Mouse (Mus musculus) hindbrain, embryonic 15.5 days (tissue): ENCODE results near the gene Stat5b. TPM values are rescaled to one million over a fixed set of nuclear protein-coding genes. Genes with fewer than 3 reads are reported as not detected.
"Not testable (repeated sequence)": the region's sequence is repeated elsewhere in the genome, so short reads cannot be mapped to it uniquely, and the experiment has no call there.

Experiments
- ATAC-seq: fragments of 200-750 bp; cut with Nextera tagmentation; 2 replicates; pipeline ENCODE4 v1.8.0; 2017; ENCODE audit warnings: low read depth, moderate number of reproducible peaks, moderate TSS enrichment; ENCODE audit not compliant: low FRiP score
- H3K27ac ChIP-seq: fragments of 300-500 bp; sonication (generic); replicated peaks from 2 replicates; pipeline ENCODE4 v1.5.1; 2015; ENCODE audit warnings: mild to moderate bottlenecking, inconsistent platforms
- H3K27me3 ChIP-seq: fragments of 300-500 bp; sonication (generic); 2 replicates; pipeline ENCODE4 v1.6.1; 2015; ENCODE audit warnings: control low read depth, inconsistent platforms
- H3K36me3 ChIP-seq: fragments of 300-500 bp; sonication (generic); 2 replicates; pipeline ENCODE4 v1.6.1; 2015; ENCODE audit warnings: control low read depth, inconsistent platforms
- H3K4me1 ChIP-seq: fragments of 300-500 bp; sonication (generic); replicated peaks from 2 replicates; pipeline ENCODE4 v1.6.1; 2015; ENCODE audit warnings: control low read depth, inconsistent platforms
- H3K4me2 ChIP-seq: fragments of 300-500 bp; sonication (generic); 2 replicates; pipeline ENCODE4 v1.6.1; 2015; ENCODE audit warnings: moderate library complexity, mild to moderate bottlenecking, inconsistent platforms
- H3K4me3 ChIP-seq: fragments of 300-500 bp; sonication (generic); 2 replicates; pipeline ENCODE4 v1.5.1; 2015; ENCODE audit warnings: mild to moderate bottlenecking, inconsistent platforms
- H3K9ac ChIP-seq: fragments of 300-500 bp; sonication (generic); 2 replicates; pipeline ENCODE4 v1.6.1; 2015; ENCODE audit warnings: inconsistent platforms
- H3K9me3 ChIP-seq: fragments of 300-500 bp; sonication (generic); 2 replicates; pipeline ENCODE4 v1.6.1; 2016; ENCODE audit warnings: control low read depth, inconsistent platforms
- WGBS: fragments of 180-500 bp; shearing (Covaris S2); methylation state at CpG from one replicate; pipeline ENCODE4 v1.1.7; 2015; 5-methylcytosine and 5-hydroxymethylcytosine counted together
- polyA plus RNA-seq: library from polyadenylated mRNA; unstranded; fragments of >200 nt; fragmentation: Nextera tagmentation; extraction: Ambion mirVana; gene quantifications from 2 replicates; pipeline ENCODE4 v1.2.1, GENCODE M21; 2015

The Stat5b gene
- polyA plus RNA-seq, 1 experiment from 2014 or later, result 20.3 TPM

DNA sequence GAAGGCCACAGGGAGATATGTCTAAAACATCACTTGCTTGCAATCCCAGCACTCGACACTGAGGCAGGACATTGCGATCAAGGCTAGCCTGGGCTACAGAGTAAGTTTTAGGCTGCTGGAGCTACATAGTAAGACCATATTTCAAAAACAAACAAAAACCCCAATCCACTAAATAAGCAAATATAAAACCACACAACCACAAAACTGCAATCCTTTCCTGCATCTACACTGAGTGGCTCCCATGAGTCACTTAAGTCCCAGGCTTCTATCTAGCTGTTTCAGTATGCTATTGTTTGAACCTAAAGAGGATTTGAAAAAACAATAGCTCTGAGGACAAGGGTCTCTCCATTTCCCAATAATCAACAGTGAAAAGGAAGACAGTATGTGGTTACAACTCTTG is 55.1 kb downstream of the Stat5b start:
- H3K4me3 ChIP-seq, result no peak overlapping the region
- WGBS, result 93% methylated on average over 2 of the region's 2 CpGs
- no peaks in the 10 kb centered on the region for H3K9me3 ChIP-seq
- H3K27me3 ChIP-seq, result no peaks in the 10 kb centered on the region
- H3K9ac ChIP-seq, result no peak overlapping the region
- no peak for ATAC-seq
- H3K4me1 ChIP-seq, result no peaks in the 10 kb centered on the region
- no peak overlapping the region for H3K27ac ChIP-seq
- peaks cover 10% of the 10 kb centered on the region; the same call in 1 of the 2 replicates for H3K36me3 ChIP-seq
- H3K4me2 ChIP-seq, result no peak overlapping the region

DNA sequence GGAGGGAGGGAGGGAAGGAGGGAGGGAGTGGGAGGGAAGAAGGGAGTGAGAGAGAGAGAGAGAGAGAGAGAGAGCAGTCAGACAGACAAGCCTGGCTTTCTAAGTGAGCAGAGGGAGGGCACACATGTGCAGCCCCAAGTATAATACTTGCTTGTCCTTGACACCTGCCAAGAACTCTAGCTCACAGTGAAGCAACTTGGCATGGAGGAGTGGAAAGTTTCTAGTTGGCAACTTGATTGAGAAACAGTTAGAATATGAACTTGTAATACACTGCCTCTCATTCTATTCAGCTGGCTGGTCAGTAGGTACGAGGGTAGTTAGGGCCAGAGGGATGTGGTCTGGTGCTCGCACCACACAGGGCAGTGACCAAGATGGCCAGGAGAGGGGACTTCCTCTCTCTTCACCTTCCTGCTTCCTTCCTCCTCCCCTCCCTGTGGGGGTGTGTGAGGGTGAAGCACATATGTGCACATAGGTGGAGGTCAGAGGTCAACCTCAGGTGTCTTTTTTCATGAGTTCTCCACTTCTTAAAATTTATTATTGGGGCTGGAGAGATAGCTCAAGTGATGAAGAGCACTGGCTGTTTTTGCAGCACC is 59.0 kb downstream of the Stat5b start:
- Histone ChIP-seq H3K9me3 (no peaks in the 10 kb centered on the region), H3K27ac (no peak overlapping the region), H3K36me3 (peaks cover 32% of the 10 kb centered on the region), H3K9ac (no peak overlapping the region), H3K27me3 (no peaks in the 10 kb centered on the region), H3K4me2 (no peak overlapping the region), H3K4me1 (no peaks in the 10 kb centered on the region), H3K4me3 (no peak overlapping the region)
- no peak for ATAC-seq
- 95% methylated on average over 2 of the region's 2 CpGs for WGBS

DNA sequence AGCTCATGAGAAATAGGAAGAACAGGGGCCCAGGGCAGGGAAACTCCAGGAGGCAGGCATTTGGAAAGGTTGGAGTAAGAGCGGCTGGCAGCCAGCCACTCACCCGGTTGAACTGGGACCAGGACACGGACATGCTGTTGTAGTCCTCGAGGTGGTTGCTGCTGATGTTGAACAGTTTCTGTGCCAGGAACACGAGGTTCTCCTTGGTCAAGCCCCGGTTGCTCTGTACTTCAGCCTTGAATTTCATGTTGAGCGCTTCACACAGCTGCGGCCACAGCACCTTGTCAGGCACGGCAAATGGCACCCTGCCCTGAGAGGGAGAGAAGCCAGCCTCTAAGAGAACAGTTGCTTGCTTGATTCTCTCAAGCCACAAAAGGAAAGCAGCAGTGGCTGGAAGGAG is 59.9 kb downstream of the Stat5b start:
- H3K27me3 ChIP-seq, H3K4me1 ChIP-seq, H3K4me2 ChIP-seq, ATAC-seq, H3K27ac ChIP-seq, H3K9ac ChIP-seq, H3K4me3 ChIP-seq, H3K9me3 ChIP-seq: not testable (repeated sequence)
- H3K36me3 ChIP-seq, result peaks cover 27% of the 10 kb centered on the region
- 81% methylated on average over 9 of the region's 9 CpGs for WGBS

DNA sequence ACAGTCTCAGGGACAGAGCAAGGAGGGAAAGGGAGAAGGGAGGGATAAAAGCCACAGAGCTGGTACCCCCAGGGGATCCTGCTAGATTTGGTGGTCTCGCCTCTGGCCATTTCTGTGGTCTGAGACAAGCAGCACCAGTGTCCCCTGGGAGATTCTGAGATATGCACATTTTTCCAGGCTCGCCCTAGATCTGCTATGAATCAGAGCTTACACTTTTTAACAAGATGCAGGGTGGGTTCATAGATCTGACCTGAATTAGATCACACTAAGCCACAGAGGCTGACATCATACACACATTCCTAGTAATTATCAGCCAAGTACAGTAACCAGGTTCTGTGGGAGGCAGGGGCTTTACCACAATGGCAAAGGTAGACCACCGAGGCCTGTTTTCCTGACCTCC is 60.8 kb downstream of the Stat5b start:
- H3K36me3 ChIP-seq, result peaks cover 25% of the 10 kb centered on the region
- no peak overlapping the region for H3K9ac ChIP-seq
- no peaks in the 10 kb centered on the region for H3K4me1 ChIP-seq
- H3K9me3 ChIP-seq, result no peaks in the 10 kb centered on the region
- H3K4me3 ChIP-seq, result no peak overlapping the region
- no peak overlapping the region for H3K27ac ChIP-seq
- H3K27me3 ChIP-seq, result no peaks in the 10 kb centered on the region
- 86% methylated on average over 3 of the region's 3 CpGs for WGBS
- no peak overlapping the region for H3K4me2 ChIP-seq
- no peak for ATAC-seq

DNA sequence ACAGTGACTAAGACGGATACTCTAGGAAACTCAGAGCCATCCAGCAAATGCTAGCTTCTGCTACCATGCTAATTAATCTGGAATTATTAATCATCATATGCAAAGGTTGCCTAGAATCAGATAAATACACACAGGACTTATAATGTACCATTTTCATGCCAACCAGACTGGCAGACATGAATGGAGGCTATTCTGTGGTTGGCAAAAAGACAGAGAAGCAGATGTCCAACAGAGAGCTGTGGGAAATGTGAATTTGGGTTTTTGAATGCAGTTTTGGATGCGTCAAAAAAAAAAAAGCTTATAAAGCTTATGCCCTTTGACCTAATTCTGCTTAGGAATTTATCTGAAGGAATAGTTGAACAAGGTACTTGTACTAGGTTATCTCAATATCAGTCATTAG is 64.8 kb downstream of the Stat5b start:
- Histone ChIP-seq H3K36me3 (peaks cover 57% of the 10 kb centered on the region), H3K27ac (no peak overlapping the region), H3K9ac (no peak overlapping the region), H3K27me3 (no peaks in the 10 kb centered on the region), H3K9me3 (no peaks in the 10 kb centered on the region), H3K4me3 (no peak overlapping the region), H3K4me2 (no peak overlapping the region), H3K4me1 (no peaks in the 10 kb centered on the region)
- no peak for ATAC-seq
- WGBS, result 82% methylated on average over 2 of the region's 2 CpGs

DNA sequence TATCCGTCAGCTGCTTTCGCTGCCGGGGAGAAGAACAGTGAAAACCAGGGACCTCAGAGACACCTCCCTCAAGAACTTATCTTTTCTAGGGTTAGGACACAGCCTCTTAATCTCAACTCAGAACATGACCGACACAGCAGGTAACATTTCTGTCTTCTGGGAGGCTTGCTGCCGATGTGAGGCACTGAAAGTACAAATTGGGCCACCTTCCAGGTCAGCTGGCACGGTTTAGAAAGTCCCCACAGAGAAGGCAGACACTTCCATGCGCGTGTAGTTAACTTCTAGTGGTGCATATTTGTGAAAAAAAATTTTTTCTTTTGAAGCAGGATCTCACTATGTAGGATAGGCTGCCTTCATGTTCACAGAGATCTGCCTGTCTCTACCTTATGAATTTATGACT is 66.2 kb downstream of the Stat5b start:
- Histone ChIP-seq H3K9ac (no peak overlapping the region), H3K4me1 (no peaks in the 10 kb centered on the region), H3K4me2 (no peak overlapping the region), H3K27me3 (no peaks in the 10 kb centered on the region), H3K36me3 (peaks cover 59% of the 10 kb centered on the region), H3K9me3 (no peaks in the 10 kb centered on the region), H3K27ac (no peak overlapping the region), H3K4me3 (no peak overlapping the region)
- no peak for ATAC-seq
- 83% methylated on average over 8 of the region's 8 CpGs for WGBS

DNA sequence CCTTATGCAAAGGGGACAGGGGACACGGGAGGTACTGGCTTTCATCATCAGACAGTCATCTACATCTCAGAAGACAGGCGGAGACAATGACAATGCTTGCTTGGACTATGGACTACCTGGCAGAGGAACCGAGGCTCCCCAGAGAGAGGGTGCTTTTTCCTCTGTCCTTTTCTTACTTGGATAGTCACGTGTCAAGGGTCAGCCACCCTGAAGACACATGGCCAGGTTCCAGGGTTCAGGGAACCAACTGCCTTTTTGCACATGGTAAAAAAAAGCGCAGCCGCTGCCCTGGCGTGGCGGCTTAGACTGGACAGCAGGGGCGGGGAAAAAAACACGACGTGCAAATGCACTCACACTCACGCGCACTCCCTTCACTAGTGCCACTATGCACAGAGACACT is 68.0 kb downstream of the Stat5b start:
- no peak overlapping the region for H3K9ac ChIP-seq
- no peak for ATAC-seq
- no peak overlapping the region for H3K4me3 ChIP-seq
- H3K9me3 ChIP-seq, result no peaks in the 10 kb centered on the region
- H3K36me3 ChIP-seq, result peaks cover 53% of the 10 kb centered on the region
- H3K27ac ChIP-seq, result no peak overlapping the region
- no peaks in the 10 kb centered on the region for H3K4me1 ChIP-seq
- WGBS, result 88% methylated on average over 13 of the region's 13 CpGs
- no peak overlapping the region for H3K4me2 ChIP-seq
- H3K27me3 ChIP-seq, result no peaks in the 10 kb centered on the region

DNA sequence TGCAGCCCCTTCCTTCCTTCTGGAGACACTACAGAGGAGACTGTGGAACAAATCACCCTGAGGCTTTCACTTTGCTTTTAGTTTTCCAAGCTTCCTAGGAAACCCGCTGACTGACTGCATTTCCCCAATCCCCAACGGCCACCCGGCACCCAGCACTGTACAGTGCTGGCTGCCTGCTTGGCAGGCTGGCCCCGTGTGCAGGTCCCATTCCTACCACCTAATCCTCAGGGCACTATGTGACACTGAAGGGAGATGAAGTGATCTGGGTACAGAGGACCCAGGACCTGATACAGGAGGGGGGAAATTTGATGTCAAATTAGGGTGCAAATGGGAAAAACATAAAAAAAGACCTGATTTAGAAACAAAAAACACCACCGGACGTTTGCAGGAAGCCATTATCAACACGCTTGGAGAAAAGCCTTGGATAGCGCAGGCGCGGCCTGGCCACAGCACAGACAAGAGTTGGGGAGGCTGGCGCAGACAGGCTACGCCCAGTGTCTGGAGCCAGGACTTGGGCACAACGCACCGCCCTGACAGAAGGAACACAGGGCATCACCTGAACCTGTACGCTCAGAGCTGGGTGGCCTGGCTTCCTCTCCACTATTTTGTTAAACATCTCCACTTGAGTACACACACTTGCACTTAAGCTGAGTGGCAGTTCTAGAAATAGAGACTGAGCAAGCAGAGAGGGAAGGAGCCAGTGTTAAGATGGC is 68.6 kb downstream of the Stat5b start:
- H3K4me2 ChIP-seq, result no peak overlapping the region
- H3K36me3 ChIP-seq, result peaks cover 46% of the 10 kb centered on the region
- WGBS, result 90% methylated on average over 15 of the region's 15 CpGs
- no peaks in the 10 kb centered on the region for H3K27me3 ChIP-seq
- ATAC-seq, result no peak
- H3K9ac ChIP-seq, result no peak overlapping the region
- H3K4me3 ChIP-seq, result no peak overlapping the region
- H3K4me1 ChIP-seq, result no peaks in the 10 kb centered on the region
- no peak overlapping the region for H3K27ac ChIP-seq
- no peaks in the 10 kb centered on the region for H3K9me3 ChIP-seq

DNA sequence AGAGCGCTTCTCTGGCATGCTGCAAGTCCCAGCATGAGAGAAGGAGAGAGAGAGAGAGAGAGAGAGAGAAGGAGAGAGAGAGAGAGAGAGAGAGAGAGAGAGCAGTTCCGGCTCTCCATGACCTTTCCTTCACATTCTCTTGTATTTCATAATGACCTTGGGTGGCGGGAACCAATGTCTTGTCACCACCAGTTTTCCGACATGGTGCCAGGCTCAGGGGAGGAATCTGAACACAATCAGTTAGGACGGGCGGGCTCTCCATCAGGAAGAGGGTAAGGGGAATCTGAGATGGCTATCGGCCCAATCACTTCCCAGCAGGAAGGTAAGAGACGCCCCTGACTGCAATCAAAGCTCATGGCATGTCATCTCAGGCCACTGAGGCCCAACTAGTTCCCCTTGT is 70.3 kb downstream of the Stat5b start:
- Histone ChIP-seq H3K27ac (no peak overlapping the region), H3K9me3 (no peaks in the 10 kb centered on the region), H3K36me3 (peaks cover 42% of the 10 kb centered on the region), H3K4me1 (no peaks in the 10 kb centered on the region), H3K27me3 (no peaks in the 10 kb centered on the region), H3K4me3 (no peak overlapping the region), H3K9ac (no peak overlapping the region), H3K4me2 (no peak overlapping the region)
- 82% methylated on average over 8 of the region's 8 CpGs for WGBS
- ATAC-seq, result no peak

DNA sequence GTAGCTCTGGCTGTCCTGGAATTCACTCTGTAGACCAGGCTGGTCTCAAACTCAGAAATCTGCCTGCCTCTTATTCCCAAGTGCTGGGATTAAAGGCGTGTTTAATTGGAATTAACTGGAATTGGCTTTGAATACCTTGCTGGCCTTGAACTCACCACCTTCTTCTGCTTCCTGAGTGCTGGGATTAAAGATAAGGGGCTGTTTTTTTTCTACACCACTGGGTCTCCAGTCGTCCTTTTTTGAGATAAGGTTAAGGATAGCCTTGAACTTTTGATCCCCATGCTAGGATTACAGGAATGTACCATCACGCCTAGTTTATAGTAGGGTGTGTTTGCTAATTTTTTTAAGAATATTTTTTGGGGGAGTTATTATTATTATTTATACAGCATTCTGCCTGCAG is 72.5 kb downstream of the Stat5b start:
- Histone ChIP-seq H3K4me1 (no peaks in the 10 kb centered on the region), H3K36me3 (peaks cover 29% of the 10 kb centered on the region), H3K27me3 (no peaks in the 10 kb centered on the region), H3K4me2 (no peak overlapping the region), H3K27ac (no peak overlapping the region), H3K9me3 (no peaks in the 10 kb centered on the region), H3K4me3 (no peak overlapping the region), H3K9ac (no peak overlapping the region)
- WGBS, result 84% methylated on average over 3 of the region's 3 CpGs
- no peak for ATAC-seq

DNA sequence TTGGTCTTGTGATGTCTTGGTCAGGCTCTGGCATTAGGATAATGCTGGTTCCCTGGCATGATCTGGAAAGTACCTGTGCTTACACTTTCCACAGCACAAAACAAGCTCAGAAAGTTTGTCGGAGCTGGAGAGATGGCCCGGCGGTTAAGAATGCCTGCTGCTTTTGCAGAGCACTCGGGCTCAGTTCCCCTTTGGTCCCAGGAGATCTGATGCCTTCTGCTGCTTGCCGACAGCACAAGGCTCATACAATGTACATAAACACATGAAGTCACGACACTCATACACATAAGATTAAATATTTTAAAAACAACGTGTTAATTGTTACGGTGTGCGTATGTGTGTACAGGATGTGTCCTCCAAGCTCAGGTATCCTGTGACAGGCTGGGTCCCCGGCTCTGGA is 74.6 kb downstream of the Stat5b start:
- H3K9ac ChIP-seq, result no peak overlapping the region
- H3K4me2 ChIP-seq, result no peak overlapping the region
- 80% methylated on average over 10 of the region's 10 CpGs for WGBS
- H3K36me3 ChIP-seq, result peaks cover 12% of the 10 kb centered on the region; the same call in 1 of the 2 replicates
- no peak overlapping the region for H3K4me3 ChIP-seq
- H3K27me3 ChIP-seq, result no peaks in the 10 kb centered on the region
- H3K4me1 ChIP-seq, result no peaks in the 10 kb centered on the region; the same call in 1 of the 2 replicates
- no peak overlapping the region for H3K27ac ChIP-seq
- no peaks in the 10 kb centered on the region for H3K9me3 ChIP-seq
- no peak for ATAC-seq

DNA sequence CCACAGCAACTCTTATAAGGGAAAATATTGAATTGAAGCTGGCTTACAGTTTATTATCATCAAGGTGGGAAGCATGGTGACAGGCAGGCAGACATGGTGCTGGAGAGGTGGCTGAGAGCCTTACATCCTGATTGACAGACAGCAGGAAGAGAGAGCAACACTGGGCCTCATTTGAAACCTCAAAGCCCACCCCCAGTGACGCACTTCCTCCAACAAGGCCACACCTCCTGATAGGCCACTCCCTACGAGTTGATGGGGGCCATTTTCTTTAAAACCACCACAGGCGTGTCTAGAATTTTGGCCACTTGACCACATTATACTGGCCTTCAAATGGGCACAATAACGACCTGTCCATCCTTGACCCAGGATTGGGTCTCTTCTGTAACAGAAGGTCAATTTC is 76.3 kb downstream of the Stat5b start:
- Histone ChIP-seq H3K4me1 (peaks cover 7% of the 10 kb centered on the region), H3K27me3 (no peaks in the 10 kb centered on the region), H3K9me3 (no peaks in the 10 kb centered on the region), H3K4me3 (no peak overlapping the region), H3K36me3 (peaks cover 3% of the 10 kb centered on the region; the same call in 1 of the 2 replicates), H3K27ac (no peak overlapping the region), H3K4me2 (no peak overlapping the region), H3K9ac (no peak overlapping the region)
- WGBS, result 82% methylated on average over 4 of the region's 4 CpGs
- ATAC-seq, result no peak
